Mouse (Mus musculus): ENCODE measurements around the gene Cyp26c1.

DNA sequence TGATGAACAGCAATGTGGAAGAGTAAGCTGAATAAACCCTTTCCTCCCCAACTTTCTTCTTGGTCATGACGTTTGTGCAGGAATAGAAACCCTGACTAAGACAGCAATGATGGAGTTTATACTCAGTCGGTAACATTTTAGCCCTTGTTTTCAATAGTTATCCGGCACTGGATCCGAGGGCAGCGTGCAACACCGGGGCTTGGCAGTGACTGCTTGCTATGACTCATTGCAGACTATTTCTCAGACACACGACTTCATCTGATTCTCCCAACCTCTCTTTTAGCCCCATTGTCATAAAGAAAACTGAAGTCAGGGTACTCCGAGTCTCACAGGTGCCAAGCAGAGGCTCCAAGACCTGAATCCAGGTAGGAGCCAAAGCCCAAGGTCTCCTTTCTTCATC is 50.0 kb downstream of the Cyp26c1 start:
- TF ChIP-seq POLR2A (IDR thresholded peaks at IDR 0.05; ENCODE audit: insufficient read depth, low read depth, low read length) (no peak), CTCF (IDR thresholded peaks at IDR 0.05; ENCODE audit: insufficient read depth, low read depth, low read length) (no peak)

All from olfactory bulb, adult 2 months (tissue).